Mouse (Mus musculus): ENCODE data around the gene Olfr810. TPM values are rescaled to one million over a fixed set of nuclear protein-coding genes. Genes with fewer than 3 reads are reported as not detected.

Gene Olfr810
- polyA plus RNA-seq, 1 experiment from 2014 or later = not detected

DNA sequence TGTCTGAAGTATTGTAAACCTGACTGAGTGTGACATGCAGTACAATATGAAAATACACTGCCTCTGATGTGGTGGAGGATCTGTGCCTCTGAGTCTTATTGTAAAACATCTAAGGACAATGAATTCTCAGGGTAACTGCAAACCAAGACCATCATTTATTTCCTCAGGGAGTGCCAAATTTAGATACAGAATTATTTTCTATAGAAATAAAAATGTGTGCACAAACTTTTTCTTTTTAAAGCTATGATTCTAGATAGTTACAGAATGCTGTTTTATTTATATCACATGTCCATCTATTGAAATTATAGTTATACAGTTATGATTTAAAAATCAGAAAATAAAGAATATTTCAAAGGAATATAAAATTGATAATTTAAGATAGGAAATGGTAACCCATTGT, 52.9 kb downstream of the Olfr810 start, which contains the start of gene Olfr806:
Olfr806 (minus strand) TSS at position 101 of the 400 bp plus-strand sequence.
- H3K4me3 ChIP-seq (ENCODE audit: low read depth, low read length) = no peak within 1 kb of the TSS
- ATAC-seq (ENCODE audit: low FRiP score, low TSS enrichment) = no peak
- H3K9ac ChIP-seq (ENCODE audit: low read length) = no peak within 1 kb of the TSS

More for the DNA sequence above, 52.9 kb downstream of the Olfr810 start, which contains the start of gene Olfr806:
- H3K4me2 ChIP-seq (replicated peaks; ENCODE audit: low read depth) = no peak within 1 kb of the TSS
- TF ChIP-seq CTCF (IDR thresholded peaks at IDR 0.05; ENCODE audit: low read depth) (no peak), EP300 (optimal IDR thresholded peaks at IDR 0.05) (no peak)
- no peaks in the 10 kb centered on the region for H3K9me3 ChIP-seq (ENCODE audit: control insufficient read depth, low read length)
- H3K4me1 ChIP-seq (replicated peaks; ENCODE audit: control insufficient read depth, insufficient read depth) = no peaks in the 10 kb centered on the region
- H3K27me3 ChIP-seq (ENCODE audit: control insufficient read depth, insufficient read depth, low read length) = no peaks in the 10 kb centered on the region
- no peaks in the 10 kb centered on the region for H3K36me3 ChIP-seq (ENCODE audit: control insufficient read depth, insufficient read depth, low read length)
- H3K27ac ChIP-seq (replicated peaks) = no peak within 1 kb of the TSS
- DNase-seq (ENCODE audit: low spot score) = no peak

Other genes starting within 250 kb of the Olfr810 start
- gene Olfr794, start 227.3 kb downstream of the Olfr810 start, polyA plus RNA-seq (2015; fragmentation: Nextera tagmentation; extraction: Ambion mirVana) = not detected in 2 replicates
- gene Olfr796, start 182.3 kb downstream of the Olfr810 start, polyA plus RNA-seq (2015; fragmentation: Nextera tagmentation; extraction: Ambion mirVana) = not detected in 2 replicates
- gene Olfr798, start 167.0 kb downstream of the Olfr810 start, polyA plus RNA-seq (2015; fragmentation: Nextera tagmentation; extraction: Ambion mirVana) = not detected in 2 replicates
- not detected in 2 replicates for gene Olfr799, start 157.4 kb downstream of the Olfr810 start, polyA plus RNA-seq (2015; fragmentation: Nextera tagmentation; extraction: Ambion mirVana)
- gene Olfr800, start 137.2 kb downstream of the Olfr810 start, polyA plus RNA-seq (2015; fragmentation: Nextera tagmentation; extraction: Ambion mirVana) = not detected in 2 replicates
- gene Olfr801, start 121.1 kb downstream of the Olfr810 start, polyA plus RNA-seq (2015; fragmentation: Nextera tagmentation; extraction: Ambion mirVana) = 0.02 TPM in 1 of 2 replicates, not detected in the other
- 0.06 TPM in 1 of 2 replicates, not detected in the other for gene Olfr802, start 106.7 kb downstream of the Olfr810 start, polyA plus RNA-seq (2015; fragmentation: Nextera tagmentation; extraction: Ambion mirVana)
- gene Olfr803, start 100.6 kb downstream of the Olfr810 start, polyA plus RNA-seq (2015; fragmentation: Nextera tagmentation; extraction: Ambion mirVana) = not detected in 2 replicates
- gene Olfr804, start 91.7 kb downstream of the Olfr810 start, polyA plus RNA-seq (2015; fragmentation: Nextera tagmentation; extraction: Ambion mirVana) = not detected in 2 replicates
- not detected in 2 replicates for gene Olfr805, start 65.5 kb downstream of the Olfr810 start, polyA plus RNA-seq (2015; fragmentation: Nextera tagmentation; extraction: Ambion mirVana)
- gene Olfr806, start 53.0 kb downstream of the Olfr810 start, polyA plus RNA-seq (2015; fragmentation: Nextera tagmentation; extraction: Ambion mirVana) = not detected in 2 replicates
- not detected in 2 replicates for gene Olfr807, start 37.1 kb downstream of the Olfr810 start, polyA plus RNA-seq (2015; fragmentation: Nextera tagmentation; extraction: Ambion mirVana)
- 0.07 TPM in 1 of 2 replicates, not detected in the other for gene Olfr808, start 29.4 kb downstream of the Olfr810 start, polyA plus RNA-seq (2015; fragmentation: Nextera tagmentation; extraction: Ambion mirVana)
- not detected in 2 replicates for gene Olfr809, start 20.3 kb downstream of the Olfr810 start, polyA plus RNA-seq (2015; fragmentation: Nextera tagmentation; extraction: Ambion mirVana)
- gene Olfr811, start 9.5 kb upstream of the Olfr810 start, polyA plus RNA-seq (2015; fragmentation: Nextera tagmentation; extraction: Ambion mirVana) = not detected in 2 replicates
- gene Olfr812, start 51.2 kb upstream of the Olfr810 start, polyA plus RNA-seq (2015; fragmentation: Nextera tagmentation; extraction: Ambion mirVana) = not detected in 2 replicates
- gene Olfr813, start 60.5 kb upstream of the Olfr810 start, polyA plus RNA-seq (2015; fragmentation: Nextera tagmentation; extraction: Ambion mirVana) = not detected in 2 replicates
- gene Olfr814, start 84.9 kb upstream of the Olfr810 start, polyA plus RNA-seq (2015; fragmentation: Nextera tagmentation; extraction: Ambion mirVana) = not detected in 2 replicates
- 0.11 TPM in 1 of 2 replicates, not detected in the other for gene Olfr815, start 111.0 kb upstream of the Olfr810 start, polyA plus RNA-seq (2015; fragmentation: Nextera tagmentation; extraction: Ambion mirVana)
- not detected in 2 replicates for gene Olfr816, start 120.7 kb upstream of the Olfr810 start, polyA plus RNA-seq (2015; fragmentation: Nextera tagmentation; extraction: Ambion mirVana)
- not detected in 2 replicates for gene Olfr818, start 154.2 kb upstream of the Olfr810 start, polyA plus RNA-seq (2015; fragmentation: Nextera tagmentation; extraction: Ambion mirVana)
- not detected in 2 replicates for gene Olfr819, start 172.3 kb upstream of the Olfr810 start, polyA plus RNA-seq (2015; fragmentation: Nextera tagmentation; extraction: Ambion mirVana)
- gene Olfr247, start 181.2 kb upstream of the Olfr810 start, polyA plus RNA-seq (2015; fragmentation: Nextera tagmentation; extraction: Ambion mirVana) = not detected in 2 replicates
- gene Gm10310, start 190.1 kb upstream of the Olfr810 start, polyA plus RNA-seq (2015; fragmentation: Nextera tagmentation; extraction: Ambion mirVana) = 0.02 TPM in 1 of 2 replicates, not detected in the other
- not detected in 2 replicates for gene Olfr820, start 217.7 kb upstream of the Olfr810 start, polyA plus RNA-seq (2015; fragmentation: Nextera tagmentation; extraction: Ambion mirVana)
- gene Olfr821, start 235.4 kb upstream of the Olfr810 start, polyA plus RNA-seq (2015; fragmentation: Nextera tagmentation; extraction: Ambion mirVana) = not detected in 2 replicates